Mouse (Mus musculus): ENCODE results near the gene Sardh.

- TF ChIP-seq CTCF (IDR thresholded peaks at IDR 0.05; ENCODE audit: low read depth) (no peak), EP300 (IDR thresholded peaks at IDR 0.05; ENCODE audit: low read depth) (no peak)
Observed at GRCm38 (mm10) chr2:27164796-27165590, 83.1 kb downstream of the Sardh start, which contains the start of gene Dbh.

All from liver, postnatal 0 days (tissue).